25 mouse cellular contexts compared by ENCODE assay signal in genomic region chr3:52022486-52022885, GRCm38 (mm10).
DNase-seq lines count a peak whose midpoint lies in the region; ATAC-seq and TF ChIP-seq lines count a peak whose summit lies in the region.
"Had no signal": no experiment of that assay in that cellular context is flagged by ENCODE, and none has a peak within 500 bp of the region (broad histone marks: within the 10 kb centered on the region; RNA-seq: fewer than 3 reads in every experiment).

No protein-coding gene starts in this region.

- no peak for TF ChIP-seq CTCF in cerebellum, adult 2 months (IDR thresholded peaks at IDR 0.05; ENCODE audit: borderline replicate concordance, insufficient read depth, low read depth, low read length)

- ATAC-seq in forebrain, embryonic 11.5 days (replicated peaks; ENCODE audit: low FRiP score), result no peak
- ATAC-seq in forebrain, embryonic 16.5 days, result no peak
- no peak for ATAC-seq in midbrain, embryonic 16.5 days
- no peak for ATAC-seq in CD4-positive, CD25-positive, alpha-beta regulatory T cell, adult 4 months
- ATAC-seq: activated CD4-positive, CD25-positive, alpha-beta regulatory T cell, adult 4 months; forebrain, embryonic 13.5 days; forebrain, embryonic 15.5 days; Patski had no signal

- H3K4me2 ChIP-seq in forebrain, embryonic 11.5 days (ENCODE audit: low read depth, low read length, severe bottlenecking), result no peak overlapping the region
- H3K4me2 ChIP-seq in forebrain, embryonic 16.5 days (ENCODE audit: low read length), result no peak overlapping the region
- H3K4me2 ChIP-seq in midbrain, embryonic 16.5 days (ENCODE audit: low read length), result no peak overlapping the region
- H3K4me2 ChIP-seq: embryonic facial prominence, embryonic 13.5 days; embryonic facial prominence, embryonic 15.5 days; forebrain, embryonic 13.5 days; forebrain, embryonic 15.5 days had no signal

- peak; percentile 41 for DNase-seq in forebrain, embryonic 11.5 days (ENCODE audit: low spot score)
- no peak for DNase-seq in midbrain, embryonic 10.5 days (ENCODE audit: low spot score)
- DNase-seq in ES-CJ7 (ENCODE audit: low read depth, low spot score), result peak; percentile 61
- DNase-seq in ZHBTc4 (ENCODE audit: low read depth, low spot score), result peak; percentile 37
- DNase-seq in cerebellum, adult 2 months, result no peak
- DNase-seq: adrenal gland, postnatal 10 days; adrenal gland, postnatal 25 days; B cell, adult 2 months; cerebellum, adult 11 months; cerebellum, adult 18-20 months; cerebellum, adult 9-10 months; cerebellum, postnatal 10 days; cerebellum, postnatal 25 days had no signal

- 27% methylated on average over 7 of the region's 7 CpGs for WGBS in forebrain, embryonic 11.5 days
- WGBS in forebrain, embryonic 16.5 days, result 40% methylated on average over 7 of the region's 7 CpGs
- 27% methylated on average over 7 of the region's 7 CpGs for WGBS in midbrain, embryonic 10.5 days
- 33% methylated on average over 7 of the region's 7 CpGs for WGBS in midbrain, embryonic 16.5 days
- WGBS in cerebellum, adult 2 months, result 75% methylated on average over 7 of the region's 7 CpGs

- no peak overlapping the region for H3K27ac ChIP-seq in forebrain, embryonic 11.5 days (ENCODE audit: low read depth, low read length)
- H3K27ac ChIP-seq in forebrain, embryonic 16.5 days (ENCODE audit: low read length), result no peak overlapping the region
- peak overlapping the region; percentile 14 for H3K27ac ChIP-seq in midbrain, embryonic 10.5 days (replicated peaks)
- no peak overlapping the region for H3K27ac ChIP-seq in midbrain, embryonic 16.5 days (ENCODE audit: low read length)
- no peak overlapping the region for H3K27ac ChIP-seq in cerebellum, adult 2 months (ENCODE audit: insufficient read depth, low read length)
- H3K27ac ChIP-seq: embryonic facial prominence, embryonic 13.5 days; embryonic facial prominence, embryonic 15.5 days; forebrain, embryonic 10.5 days; forebrain, embryonic 13.5 days; forebrain, embryonic 15.5 days had no signal

- no peaks in the 10 kb centered on the region for H3K9me3 ChIP-seq in forebrain, embryonic 11.5 days (ENCODE audit: control insufficient read depth, low read length)
- no peaks in the 10 kb centered on the region for H3K9me3 ChIP-seq in forebrain, embryonic 16.5 days (ENCODE audit: control insufficient read depth, low read length)
- no peaks in the 10 kb centered on the region for H3K9me3 ChIP-seq in midbrain, embryonic 10.5 days (replicated peaks)
- H3K9me3 ChIP-seq in midbrain, embryonic 16.5 days (replicated peaks; ENCODE audit: control insufficient read depth, low read length, poor library complexity, severe bottlenecking), result no peaks in the 10 kb centered on the region
- H3K9me3 ChIP-seq: embryonic facial prominence, embryonic 13.5 days; embryonic facial prominence, embryonic 15.5 days; forebrain, embryonic 10.5 days; forebrain, embryonic 13.5 days; forebrain, embryonic 15.5 days; G1E had no signal

- peaks cover 11% of the 10 kb centered on the region for H3K4me1 ChIP-seq in forebrain, embryonic 11.5 days (replicated peaks; ENCODE audit: control insufficient read depth, insufficient read depth, low read length)
- no peaks in the 10 kb centered on the region; the same call in 1 of the 2 replicates for H3K4me1 ChIP-seq in forebrain, embryonic 16.5 days (replicated peaks; ENCODE audit: control insufficient read depth, insufficient read depth, low read length)
- H3K4me1 ChIP-seq in midbrain, embryonic 10.5 days, result peaks cover 55% of the 10 kb centered on the region
- H3K4me1 ChIP-seq in midbrain, embryonic 16.5 days (ENCODE audit: control insufficient read depth, insufficient read depth, low read length), result peaks cover 6% of the 10 kb centered on the region; the same call in 1 of the 2 replicates
- peaks cover 6% of the 10 kb centered on the region for H3K4me1 ChIP-seq in cerebellum, adult 2 months (ENCODE audit: control insufficient read depth, insufficient read depth, low read length)
- H3K4me1 ChIP-seq: forebrain, embryonic 15.5 days had no signal

- H3K27me3 ChIP-seq in forebrain, embryonic 11.5 days (ENCODE audit: control insufficient read depth, insufficient read depth, low read length), result no peaks in the 10 kb centered on the region
- no peaks in the 10 kb centered on the region for H3K27me3 ChIP-seq in forebrain, embryonic 16.5 days (replicated peaks; ENCODE audit: control insufficient read depth, insufficient read depth, low read length)
- no peaks in the 10 kb centered on the region for H3K27me3 ChIP-seq in midbrain, embryonic 10.5 days (ENCODE audit: low read depth, poor library complexity, severe bottlenecking)
- H3K27me3 ChIP-seq in midbrain, embryonic 16.5 days (ENCODE audit: control insufficient read depth, insufficient read depth, low read depth, low read length), result no peaks in the 10 kb centered on the region
- no peaks in the 10 kb centered on the region for H3K27me3 ChIP-seq in cerebellum, adult 2 months (ENCODE audit: control insufficient read depth, insufficient read depth, low read length)
- H3K27me3 ChIP-seq: embryonic facial prominence, embryonic 13.5 days; embryonic facial prominence, embryonic 15.5 days; forebrain, embryonic 13.5 days; forebrain, embryonic 15.5 days; Patski had no signal

- TF ChIP-seq POLR2A in cerebellum, adult 2 months (IDR thresholded peaks at IDR 0.05; ENCODE audit: borderline replicate concordance, insufficient read depth, low read length), result no peak

- H3K4me3 ChIP-seq in forebrain, embryonic 11.5 days (ENCODE audit: low read depth, low read length), result no peak overlapping the region
- no peak overlapping the region for H3K4me3 ChIP-seq in forebrain, embryonic 16.5 days (replicated peaks; ENCODE audit: low read length)
- no peak overlapping the region for H3K4me3 ChIP-seq in midbrain, embryonic 10.5 days
- H3K4me3 ChIP-seq in midbrain, embryonic 16.5 days (ENCODE audit: low read depth, low read length), result no peak overlapping the region
- H3K4me3 ChIP-seq in cerebellum, adult 2 months (replicated peaks; ENCODE audit: insufficient read depth, low read depth, low read length), result no peak overlapping the region
- H3K4me3 ChIP-seq: embryonic facial prominence, embryonic 13.5 days; embryonic facial prominence, embryonic 15.5 days; erythroblast, embryonic 14.5 days; forebrain, embryonic 10.5 days; forebrain, embryonic 13.5 days; forebrain, embryonic 15.5 days had no signal

- H3K36me3 ChIP-seq in forebrain, embryonic 11.5 days (ENCODE audit: control insufficient read depth, insufficient read depth, low read length), result no peaks in the 10 kb centered on the region
- no peaks in the 10 kb centered on the region for H3K36me3 ChIP-seq in forebrain, embryonic 16.5 days (ENCODE audit: control insufficient read depth, insufficient read depth)
- no peaks in the 10 kb centered on the region for H3K36me3 ChIP-seq in midbrain, embryonic 10.5 days
- no peaks in the 10 kb centered on the region for H3K36me3 ChIP-seq in midbrain, embryonic 16.5 days (ENCODE audit: control insufficient read depth, insufficient read depth, low read length)
- H3K36me3 ChIP-seq: embryonic facial prominence, embryonic 13.5 days; embryonic facial prominence, embryonic 15.5 days; forebrain, embryonic 10.5 days; forebrain, embryonic 15.5 days; G1E had no signal

- no peak overlapping the region for H3K9ac ChIP-seq in forebrain, embryonic 11.5 days (ENCODE audit: low read length)
- H3K9ac ChIP-seq in forebrain, embryonic 16.5 days (replicated peaks; ENCODE audit: low read depth, low read length), result no peak overlapping the region
- no peak overlapping the region for H3K9ac ChIP-seq in midbrain, embryonic 16.5 days (ENCODE audit: low read depth, low read length)
- H3K9ac ChIP-seq: embryonic facial prominence, embryonic 13.5 days; embryonic facial prominence, embryonic 15.5 days; forebrain, embryonic 13.5 days; forebrain, embryonic 15.5 days had no signal

Comparison
In these comparisons a context has a peak if more than half of its experiments do, and no peak if none do; other contexts are left out.
1. DNase-seq: peak in forebrain, embryonic 11.5 days (single experiment), ES-CJ7 (single experiment) and ZHBTc4 (single experiment); none in midbrain, embryonic 10.5 days (single experiment) and cerebellum, adult 2 months (0 of 2).